In the genomic region with DNA sequence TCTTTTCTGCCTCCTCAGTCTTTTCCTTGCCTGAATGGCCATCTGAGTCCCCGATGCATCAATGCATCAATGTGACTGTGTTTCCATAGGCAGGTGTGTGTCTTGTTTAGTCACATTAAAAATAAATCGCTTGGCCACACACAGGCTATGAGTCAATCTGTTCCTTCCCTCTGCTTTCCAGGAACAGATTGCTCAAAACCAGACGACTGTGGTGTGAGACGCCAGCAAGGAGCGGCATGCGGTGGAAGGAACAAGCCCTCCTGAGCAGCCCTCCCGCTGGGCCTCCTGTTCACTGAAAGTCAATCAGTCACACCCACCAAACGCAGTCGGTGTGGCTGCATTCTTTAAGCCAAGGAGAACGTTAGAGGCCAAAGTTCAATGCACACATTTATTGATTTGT, we compare ENCODE assay signal across 9 mouse cellular contexts. TPM values are rescaled to one million over a fixed set of nuclear protein-coding genes. Genes with fewer than 3 reads are reported as not detected.
DNase-seq lines count a peak whose midpoint lies in the region; ATAC-seq lines count a peak whose summit lies in the region.
"Had no signal": no experiment of that assay in that cellular context is flagged by ENCODE, and none has a peak within 500 bp of the region (broad histone marks: within the 10 kb centered on the region; RNA-seq: fewer than 3 reads in every experiment).

No protein-coding gene starts in this region.

- 12% methylated on average over 10 of the region's 10 CpGs for WGBS in embryonic facial prominence, embryonic 14.5 days
- WGBS in limb, embryonic 10.5 days = 17% methylated on average over 10 of the region's 10 CpGs

- DNase-seq in frontal cortex, postnatal 14 days (ENCODE audit: low spot score in 2 of 2) = no peak
- DNase-seq in Muller cell, postnatal 12 days (ENCODE audit: inconsistent ontology term) = peak; percentile 15
- DNase-seq in embryonic facial prominence, embryonic 14.5 days (ENCODE audit: low spot score) = peak; percentile 46
- peak; percentile 52 for DNase-seq in limb, embryonic 10.5 days (ENCODE audit: low spot score)
- DNase-seq in gastrocnemius, adult 18-20 months (ENCODE audit: low spot score) = no peak

- 0 out of 2 replicates have a peak, but pooled peaks cover 2% of the 10 kb centered on the region for H3K4me1 ChIP-seq in embryonic facial prominence, embryonic 14.5 days (ENCODE audit: control insufficient read depth, insufficient read depth, low read length)
- H3K4me1 ChIP-seq in limb, embryonic 10.5 days = peaks cover 22% of the 10 kb centered on the region
- H3K4me1 ChIP-seq: embryonic facial prominence, embryonic 13.5 days had no signal

- no peaks in the 10 kb centered on the region for H3K27me3 ChIP-seq in embryonic facial prominence, embryonic 14.5 days (replicated peaks; ENCODE audit: control insufficient read depth, insufficient read depth, low read length)
- H3K27me3 ChIP-seq in limb, embryonic 10.5 days (ENCODE audit: low read depth, poor library complexity, severe bottlenecking) = no peaks in the 10 kb centered on the region
- H3K27me3 ChIP-seq: embryonic facial prominence, embryonic 13.5 days had no signal

- no peaks in the 10 kb centered on the region for H3K9me3 ChIP-seq in embryonic facial prominence, embryonic 14.5 days (ENCODE audit: control insufficient read depth, low read length)
- no peaks in the 10 kb centered on the region for H3K9me3 ChIP-seq in limb, embryonic 10.5 days (replicated peaks)
- H3K9me3 ChIP-seq: embryonic facial prominence, embryonic 13.5 days had no signal

- H3K27ac ChIP-seq in embryonic facial prominence, embryonic 14.5 days (replicated peaks; ENCODE audit: low read depth, low read length) = no peak overlapping the region
- H3K27ac ChIP-seq in limb, embryonic 10.5 days = peak overlapping the region; percentile 42; the same call in 1 of the 2 replicates
- H3K27ac ChIP-seq: embryonic facial prominence, embryonic 13.5 days had no signal

- no peaks in the 10 kb centered on the region for H3K36me3 ChIP-seq in embryonic facial prominence, embryonic 14.5 days (ENCODE audit: control insufficient read depth, insufficient read depth, low read length)
- no peaks in the 10 kb centered on the region for H3K36me3 ChIP-seq in limb, embryonic 10.5 days
- H3K36me3 ChIP-seq: embryonic facial prominence, embryonic 13.5 days had no signal

- no peak overlapping the region for H3K4me3 ChIP-seq in embryonic facial prominence, embryonic 14.5 days (ENCODE audit: low read depth, low read length)
- no peak overlapping the region for H3K4me3 ChIP-seq in limb, embryonic 10.5 days
- H3K4me3 ChIP-seq: embryonic facial prominence, embryonic 13.5 days had no signal

- H3K4me2 ChIP-seq in embryonic facial prominence, embryonic 14.5 days (ENCODE audit: low read depth, low read length) = no peak overlapping the region
- H3K4me2 ChIP-seq: embryonic facial prominence, embryonic 13.5 days had no signal

- peak; percentile 84 for ATAC-seq in frontal cortex, adult (ENCODE audit: low TSS enrichment)
- no peak for ATAC-seq in embryonic facial prominence, embryonic 14.5 days (ENCODE audit: low read depth)
- no peak for ATAC-seq in granulocyte monocyte progenitor cell, adult 5-6 weeks (replicated peaks; ENCODE audit: poor library complexity, severe bottlenecking)
- ATAC-seq in monocyte, adult 5-6 weeks (replicated peaks; ENCODE audit: insufficient number of reproducible peaks, low FRiP score, low TSS enrichment, poor library complexity, severe bottlenecking) = no peak

- H3K9ac ChIP-seq in embryonic facial prominence, embryonic 14.5 days (ENCODE audit: low read depth, low read length) = no peak overlapping the region
- H3K9ac ChIP-seq: embryonic facial prominence, embryonic 13.5 days had no signal

RNA-seq across cellular contexts. Expression of a gene that starts 59.5 kb away (rescaled TPM):
- not detected in 2 replicates for polyA plus RNA-seq in embryonic facial prominence, embryonic 14.5 days (2014; fragmentation: Nextera tagmentation; extraction: Ambion mirVana)
- polyA plus RNA-seq in limb, embryonic 10.5 days (2016; fragmentation: Nextera tagmentation; extraction: Ambion mirVana) = not detected in 2 replicates
- not detected in 2 replicates for total RNA-seq in granulocyte monocyte progenitor cell, adult 5-6 weeks (2014; fragmentation: Nextera tagmentation)
- not detected in 2 replicates for total RNA-seq in granulocyte monocyte progenitor cell, adult 5-6 weeks (2017)
- not detected for total RNA-seq in gastrocnemius, adult 18-20 months (2021)
- not detected in 3 replicates for total RNA-seq in monocyte, adult 5-6 weeks (2017)
- polyA plus RNA-seq: embryonic facial prominence, embryonic 13.5 days had no signal

Comparison
In these comparisons a context has a peak if more than half of its experiments do, and no peak if none do; other contexts are left out.
1. DNase-seq: peak in Muller cell, postnatal 12 days (single experiment), embryonic facial prominence, embryonic 14.5 days (single experiment) and limb, embryonic 10.5 days (single experiment); none in frontal cortex, postnatal 14 days (0 of 2) and gastrocnemius, adult 18-20 months (single experiment).